Mouse (Mus musculus): ENCODE results near the gene Rpap1. TPM values are rescaled to one million over a fixed set of nuclear protein-coding genes. Genes with fewer than 3 reads are reported as not detected.

The Rpap1 gene
- polyA plus RNA-seq, 1 experiment from 2014 or later = 5.7 TPM

GRCm38 (mm10) chr2:119803618-119804274, 16.4 kb upstream of the Rpap1 start:
- Histone ChIP-seq H3K79me2 (ENCODE audit: inconsistent target) (no peaks in the 10 kb centered on the region), H3K27ac (no peak overlapping the region), H3K36me3 (ENCODE audit: inconsistent target) (no peaks in the 10 kb centered on the region), H3K4me3 (ENCODE audit: inconsistent target) (no peak overlapping the region)
- WGBS (ENCODE audit: missing documents) = 77% methylated on average over 6 of the region's 6 CpGs

- Histone ChIP-seq H3K36me3 (ENCODE audit: inconsistent target) (no peaks in the 10 kb centered on the region), H3K27ac (no peak overlapping the region), H3K79me2 (ENCODE audit: inconsistent target) (no peaks in the 10 kb centered on the region), H3K4me3 (ENCODE audit: inconsistent target) (no peak overlapping the region)
- WGBS (ENCODE audit: missing documents) = 94% methylated on average over 6 of the region's 10 CpGs
Measured at GRCm38 (mm10) chr2:119802767-119803617, 15.7 kb upstream of the Rpap1 start.

GRCm38 (mm10) chr2:119800876-119801846, 13.8 kb upstream of the Rpap1 start:
- Histone ChIP-seq H3K4me3 (ENCODE audit: inconsistent target) (no peak overlapping the region), H3K27ac (no peak overlapping the region), H3K79me2 (ENCODE audit: inconsistent target) (no peaks in the 10 kb centered on the region), H3K36me3 (ENCODE audit: inconsistent target) (no peaks in the 10 kb centered on the region)
- WGBS (ENCODE audit: missing documents) = 70% methylated on average over 12 of the region's 15 CpGs

- Histone ChIP-seq H3K4me3 (ENCODE audit: inconsistent target) (no peak overlapping the region), H3K27ac (no peak overlapping the region), H3K36me3 (ENCODE audit: inconsistent target) (no peaks in the 10 kb centered on the region), H3K79me2 (ENCODE audit: inconsistent target) (no peaks in the 10 kb centered on the region)
- WGBS (ENCODE audit: missing documents) = 2% methylated on average over 15 of the region's 27 CpGs
Measured at GRCm38 (mm10) chr2:119799961-119800550, 12.7 kb upstream of the Rpap1 start.

GRCm38 (mm10) chr2:119799181-119799960, 12.0 kb upstream of the Rpap1 start:
- under 1% methylated on average over 33 of the region's 89 CpGs for WGBS (ENCODE audit: missing documents)
- Histone ChIP-seq H3K27ac (no peak overlapping the region), H3K4me3 (ENCODE audit: inconsistent target) (no peak overlapping the region), H3K79me2 (ENCODE audit: inconsistent target) (no peaks in the 10 kb centered on the region), H3K36me3 (ENCODE audit: inconsistent target) (no peaks in the 10 kb centered on the region)

GRCm38 (mm10) chr2:119798246-119798927, 11.1 kb upstream of the Rpap1 start:
- Histone ChIP-seq H3K27ac (no peak overlapping the region), H3K36me3 (ENCODE audit: inconsistent target) (no peaks in the 10 kb centered on the region), H3K79me2 (ENCODE audit: inconsistent target) (no peaks in the 10 kb centered on the region), H3K4me3 (ENCODE audit: inconsistent target) (no peak overlapping the region)
- WGBS (ENCODE audit: missing documents) = 13% methylated on average over 13 of the region's 13 CpGs

GRCm38 (mm10) chr2:119797279-119797783, 10.0 kb upstream of the Rpap1 start, which contains the start of gene Tyro3:
Gene Tyro3, plus strand, starts transcription at chr2:119797733.
- no peak within 1 kb of the TSS for H3K4me3 ChIP-seq (ENCODE audit: inconsistent target)
- 88% methylated on average over 4 of the region's 5 CpGs for WGBS (ENCODE audit: missing documents)

GRCm38 (mm10) chr2:119789996-119790395, 2.7 kb upstream of the Rpap1 start:
- Histone ChIP-seq H3K36me3 (ENCODE audit: inconsistent target) (no peaks in the 10 kb centered on the region), H3K4me3 (ENCODE audit: inconsistent target) (no peak overlapping the region), H3K27ac (no peak overlapping the region), H3K79me2 (ENCODE audit: inconsistent target) (no peaks in the 10 kb centered on the region; the same call in 1 of the 2 replicates)
- 97% methylated on average over 2 of the region's 2 CpGs for WGBS (ENCODE audit: missing documents)

More at GRCm38 (mm10) chr2:119797279-119797783, 10.0 kb upstream of the Rpap1 start, which contains the start of gene Tyro3:
- H3K27ac ChIP-seq = no peak within 1 kb of the TSS
- no peaks in the 10 kb centered on the region for H3K79me2 ChIP-seq (ENCODE audit: inconsistent target)
- H3K36me3 ChIP-seq (ENCODE audit: inconsistent target) = no peaks in the 10 kb centered on the region

- Histone ChIP-seq H3K79me2 (ENCODE audit: inconsistent target) (no peaks in the 10 kb centered on the region), H3K4me3 (ENCODE audit: inconsistent target) (no peak overlapping the region), H3K36me3 (ENCODE audit: inconsistent target) (peaks cover 29% of the 10 kb centered on the region; the same call in 1 of the 2 replicates), H3K27ac (no peak overlapping the region)
- WGBS (ENCODE audit: missing documents) = 96% methylated on average over 6 of the region's 6 CpGs
Measured at GRCm38 (mm10) chr2:119767246-119767645, 20.1 kb downstream of the Rpap1 start.

- H3K79me2 ChIP-seq (ENCODE audit: inconsistent target) = no peaks in the 10 kb centered on the region
- H3K4me3 ChIP-seq (ENCODE audit: inconsistent target) = no peak overlapping the region
- no peak overlapping the region for H3K27ac ChIP-seq
- WGBS (ENCODE audit: missing documents) = 87% methylated on average over 4 of the region's 4 CpGs
- H3K36me3 ChIP-seq (ENCODE audit: inconsistent target) = peaks cover 5% of the 10 kb centered on the region; the same call in 1 of the 2 replicates
Measured at GRCm38 (mm10) chr2:119763924-119764323, 23.4 kb downstream of the Rpap1 start.

GRCm38 (mm10) chr2:119762276-119762675, 25.1 kb downstream of the Rpap1 start:
- H3K27ac ChIP-seq = no peak overlapping the region
- WGBS (ENCODE audit: missing documents) = 56% methylated on average over 1 of the region's 1 CpGs
- H3K4me3 ChIP-seq (ENCODE audit: inconsistent target) = no peak overlapping the region
- peaks cover under 1% of the 10 kb centered on the region; the same call in 1 of the 2 replicates for H3K36me3 ChIP-seq (ENCODE audit: inconsistent target)
- H3K79me2 ChIP-seq (ENCODE audit: inconsistent target) = no peaks in the 10 kb centered on the region

GRCm38 (mm10) chr2:119760251-119760650, 27.1 kb downstream of the Rpap1 start, which contains the start of gene Ltk:
Gene Ltk, minus strand, starts transcription at chr2:119760431.
- Histone ChIP-seq H3K36me3 (ENCODE audit: inconsistent target) (no peaks in the 10 kb centered on the region; the same call in 1 of the 2 replicates), H3K27ac (no peak within 1 kb of the TSS), H3K79me2 (ENCODE audit: inconsistent target) (no peaks in the 10 kb centered on the region), H3K4me3 (ENCODE audit: inconsistent target) (no peak within 1 kb of the TSS)
- 41% methylated on average over 9 of the region's 9 CpGs for WGBS (ENCODE audit: missing documents)
